Mouse (Mus musculus): ENCODE results near the gene Sulf2.

DNA sequence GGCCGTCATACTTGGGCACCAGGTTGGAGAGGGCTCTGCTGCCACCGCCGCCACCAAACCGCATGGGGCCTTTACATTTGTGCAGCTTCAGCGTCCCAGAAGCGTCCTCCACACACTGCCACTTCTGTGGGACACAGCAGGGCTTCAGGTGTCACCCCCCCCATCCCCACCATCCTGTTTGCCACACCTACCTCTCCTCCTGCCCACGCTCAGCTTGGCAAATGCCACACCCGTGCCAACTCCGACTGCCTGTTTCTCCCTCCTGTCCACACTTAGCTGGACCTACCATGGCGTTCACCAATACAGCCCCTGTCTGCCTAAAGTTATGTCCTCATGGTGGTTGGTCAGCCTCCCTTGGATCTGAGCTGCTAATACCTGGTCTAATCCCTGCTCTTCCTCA lies 72.8 kb downstream of the Sulf2 start:
- TF ChIP-seq FOSL1 (IDR thresholded peaks at IDR 0.05; ENCODE audit: insufficient read depth, low read length, poor library complexity, severe bottlenecking), result no peak
- TF ChIP-seq CTCF (IDR thresholded peaks at IDR 0.05; ENCODE audit: control insufficient read depth, insufficient read depth, insufficient read length), result no peak
- no peak for TF ChIP-seq USF1 (IDR thresholded peaks at IDR 0.05; ENCODE audit: low read depth)

Data from C2C12 (cell line).